Mouse (Mus musculus) CH12.LX (cell line): ENCODE data around the gene Tfap2e.

Experiments
- CTCF ChIP-seq, 2 experiments: IDR thresholded peaks in 1 of 2; conservative IDR thresholded peaks in 1 of 2; 2 replicates each; pipeline ENCODE4 v1.5.1; 2011 to 2012; ENCODE audit warnings: low read depth in 2 of 2, low read length in 2 of 2, improper control_type of control experiment in 1 of 2, inconsistent platforms in 1 of 2, mild to moderate bottlenecking in 1 of 2, moderate library complexity in 1 of 2
- NRF1 ChIP-seq: IDR thresholded peaks from 2 replicates; pipeline ENCODE4 v1.6.1; 2014; ENCODE audit warnings: low read depth, mild to moderate bottlenecking, inconsistent platforms, low read length, improper control_type of control experiment, moderate library complexity
- RCOR1 ChIP-seq: conservative IDR thresholded peaks from 2 replicates; pipeline ENCODE4 v1.6.1; 2012; ENCODE audit warnings: low read depth, mild to moderate bottlenecking, inconsistent platforms, low read length, improper control_type of control experiment
- TCF12 ChIP-seq: IDR thresholded peaks from 2 replicates; pipeline ENCODE4 v1.6.1; 2014; ENCODE audit warnings: low read depth, mild to moderate bottlenecking, inconsistent platforms, low read length, improper control_type of control experiment

DNA sequence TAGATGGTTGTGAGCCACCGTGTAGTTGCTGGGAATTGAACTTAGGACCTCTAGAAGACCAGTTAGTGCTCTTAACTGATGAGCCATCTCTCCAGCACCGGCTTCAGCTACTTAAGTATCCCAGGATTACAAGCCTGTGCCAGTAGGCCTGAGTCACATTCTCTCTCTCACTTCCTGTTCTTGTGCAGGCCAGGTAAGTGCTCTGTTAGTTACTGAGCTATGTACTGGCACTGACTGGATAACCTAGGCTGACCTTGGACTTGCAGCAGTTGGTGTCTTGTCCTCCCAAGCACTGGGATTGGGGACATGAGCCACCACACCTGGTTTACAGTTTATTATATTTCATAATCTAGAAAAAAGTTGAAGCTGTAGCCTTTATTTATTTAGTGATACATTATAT lies 27.4 kb upstream of the Tfap2e start:
- TF ChIP-seq TCF12: no peak
- TF ChIP-seq CTCF (conservative IDR thresholded peaks at IDR 0.05 in 1 of 2, IDR thresholded peaks at IDR 0.05 in 1 of 2; ENCODE audit: low read depth in 2 of 2, low read length in 2 of 2): no peak
- TF ChIP-seq NRF1: no peak
- TF ChIP-seq RCOR1: no peak
